Mouse (Mus musculus) spleen, adult 18-20 months (tissue): ENCODE measurements at regions not wholly inside any gene's neighbourhood (a gene's known extent, or its start where the extent isn't known, plus 50 kb on each side); places are given as distances from the start of the nearest gene placed in this dataset.
"Not testable (repeated sequence)": the region's sequence is repeated elsewhere in the genome, so short reads cannot be mapped to it uniquely, and the experiment has no call there.

Experiments used
- DNase-seq, 2 experiments: peaks; one replicate each; pipeline ENCODE4 v3.0.0; 2022; ENCODE audit warnings: mixed read lengths in 2 of 2

GRCm38 (mm10) chr2:72616412-72616811, 140.5 kb downstream of the Cdca7 start:
- no peak for DNase-seq

- DNase-seq: no peak
These were observed 143.5 kb downstream of the Cdca7 start for GRCm38 (mm10) chr2:72619446-72619845.

- no peak for DNase-seq
These were observed 144.3 kb downstream of the Cdca7 start for GRCm38 (mm10) chr2:72620182-72620652.

GRCm38 (mm10) chr2:72627915-72628314, 152.0 kb downstream of the Cdca7 start:
- no peak for DNase-seq

- DNase-seq: no peak
These were observed 152.9 kb downstream of the Cdca7 start for GRCm38 (mm10) chr2:72628626-72629470.

GRCm38 (mm10) chr2:72629691-72630461, 153.9 kb downstream of the Cdca7 start:
- DNase-seq: no peak

- no peak for DNase-seq
These were observed 162.1 kb downstream of the Cdca7 start for GRCm38 (mm10) chr2:72637881-72638620.

GRCm38 (mm10) chr2:72639022-72639421, 163.1 kb downstream of the Cdca7 start:
- DNase-seq: no peak

GRCm38 (mm10) chr2:72641228-72641627, 165.3 kb downstream of the Cdca7 start:
- DNase-seq: no peak

- DNase-seq: no peak
These were observed 168.3 kb downstream of the Cdca7 start for GRCm38 (mm10) chr2:72644151-72644843.

GRCm38 (mm10) chr2:72647642-72648041, 171.7 kb downstream of the Cdca7 start:
- no peak for DNase-seq

- DNase-seq: no peak
These were observed 172.3 kb downstream of the Cdca7 start for GRCm38 (mm10) chr2:72648294-72648693.

- DNase-seq: no peak
These were observed 179.9 kb downstream of the Cdca7 start for GRCm38 (mm10) chr2:72655864-72656263.

- no peak for DNase-seq
These were observed 181.4 kb downstream of the Cdca7 start for GRCm38 (mm10) chr2:72657101-72657920.

GRCm38 (mm10) chr2:72662396-72662795, 186.4 kb downstream of the Cdca7 start:
- no peak for DNase-seq

- DNase-seq: no peak
These were observed 187.2 kb downstream of the Cdca7 start for GRCm38 (mm10) chr2:72662979-72663780.

- DNase-seq: not testable (repeated sequence)
These were observed 191.4 kb downstream of the Cdca7 start for GRCm38 (mm10) chr2:72667396-72667795.

- DNase-seq: no peak
These were observed 197.2 kb downstream of the Cdca7 start for GRCm38 (mm10) chr2:72672908-72673901.

- no peak for DNase-seq
These were observed 198.3 kb downstream of the Cdca7 start for GRCm38 (mm10) chr2:72674229-72674628.
